Mouse (Mus musculus) gastrocnemius, postnatal 4 days (tissue): ENCODE measurements at regions not wholly inside any gene's neighbourhood (a gene's known extent, or its start where the extent isn't known, plus 50 kb on each side); places are given as distances from the start of the nearest gene placed in this dataset.
"Not testable (repeated sequence)": the region's sequence is repeated elsewhere in the genome, so short reads cannot be mapped to it uniquely, and the experiment has no call there.

Source experiments
- DNase-seq, 2 experiments: peaks; one replicate each; pipeline ENCODE4 v3.0.0; 2021 to 2022; ENCODE audit warnings: low spot score in 2 of 2, mixed read lengths in 2 of 2

- DNase-seq, result no peak
These were observed 381.6 kb upstream of the Zfp703 start for GRCm38 (mm10) chr8:26595431-26596018.

DNA sequence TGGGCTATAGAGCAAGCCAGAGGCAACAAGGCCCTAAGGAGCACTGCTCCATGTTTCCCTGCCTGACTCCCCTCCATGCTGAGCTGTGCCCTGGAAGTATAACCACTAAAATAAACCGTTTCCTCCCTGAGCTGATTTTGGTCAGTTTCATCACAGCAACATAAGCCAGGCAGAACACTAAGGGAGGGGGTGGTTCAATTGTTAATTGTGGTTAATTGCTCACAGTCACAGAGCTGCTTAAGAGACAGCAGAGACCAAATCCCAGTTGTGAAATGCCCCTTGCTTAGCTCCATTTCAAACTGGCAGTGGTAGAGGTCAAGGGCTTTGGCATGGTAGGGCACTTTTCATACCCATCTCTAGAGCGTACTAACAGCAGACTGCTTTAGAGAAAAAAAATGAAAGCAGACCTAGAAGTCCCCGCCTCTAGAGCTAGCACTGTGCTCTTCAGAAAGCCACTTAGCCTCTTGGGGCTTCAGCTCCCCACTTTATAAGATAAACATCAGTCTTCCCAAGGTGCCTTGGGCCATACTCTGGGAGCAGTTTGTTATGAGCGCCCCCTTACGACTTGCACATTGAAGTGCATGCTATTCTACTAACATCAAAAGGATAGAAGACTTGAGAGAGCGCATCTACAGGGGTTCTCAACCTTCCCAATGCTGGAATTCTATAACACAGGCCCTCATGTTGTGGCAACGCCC lies 380.3 kb upstream of the Zfp703 start:
- DNase-seq, result no peak

- no peak for DNase-seq
These were observed 378.6 kb upstream of the Zfp703 start for GRCm38 (mm10) chr8:26598520-26598919.

DNA sequence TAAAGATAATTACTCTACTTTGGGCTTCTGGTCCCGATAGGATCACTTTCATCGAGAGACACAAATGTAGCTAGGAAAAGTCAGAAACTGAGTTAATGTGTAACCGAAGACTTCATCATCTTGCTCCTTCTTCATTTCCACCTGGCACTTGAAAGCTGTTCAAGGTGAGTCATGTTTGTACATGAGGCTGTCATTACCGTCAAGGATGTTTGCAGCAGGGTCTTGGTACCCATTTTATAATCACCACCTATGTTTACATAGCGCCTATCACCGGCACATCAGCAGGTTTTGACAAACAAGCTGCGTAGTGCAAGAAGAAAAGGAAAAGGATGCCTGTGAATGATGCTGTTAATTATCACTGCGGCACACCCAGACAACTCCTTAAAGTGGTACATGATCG lies 377.0 kb upstream of the Zfp703 start:
- DNase-seq, result no peak

GRCm38 (mm10) chr8:26608001-26608400 lies 369.1 kb upstream of the Zfp703 start:
- DNase-seq, result no peak

DNA sequence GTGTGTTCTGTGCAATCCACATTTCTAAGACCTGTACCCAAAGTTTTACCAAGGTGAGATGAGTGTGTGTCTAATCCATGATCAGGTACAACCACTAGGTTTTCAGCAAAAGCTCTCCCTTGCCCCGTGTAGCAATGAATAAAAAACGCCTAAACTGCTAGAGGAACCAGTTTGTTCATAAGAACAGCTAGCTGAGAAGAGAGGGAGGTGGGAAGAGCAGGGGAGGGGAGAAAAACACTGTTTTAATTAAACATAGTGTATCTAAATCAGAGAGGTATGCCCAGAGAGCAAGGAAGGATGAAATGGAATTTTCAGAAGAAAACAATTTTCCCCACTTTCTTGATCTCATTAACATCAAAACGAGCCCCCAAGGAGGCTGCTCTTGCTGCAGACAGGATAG lies 368.5 kb upstream of the Zfp703 start:
- DNase-seq, result no peak

- no peak for DNase-seq
These were observed 365.0 kb upstream of the Zfp703 start for GRCm38 (mm10) chr8:26612153-26612552.

- DNase-seq, result no peak
These were observed 354.6 kb upstream of the Zfp703 start for GRCm38 (mm10) chr8:26622311-26623052.

DNA sequence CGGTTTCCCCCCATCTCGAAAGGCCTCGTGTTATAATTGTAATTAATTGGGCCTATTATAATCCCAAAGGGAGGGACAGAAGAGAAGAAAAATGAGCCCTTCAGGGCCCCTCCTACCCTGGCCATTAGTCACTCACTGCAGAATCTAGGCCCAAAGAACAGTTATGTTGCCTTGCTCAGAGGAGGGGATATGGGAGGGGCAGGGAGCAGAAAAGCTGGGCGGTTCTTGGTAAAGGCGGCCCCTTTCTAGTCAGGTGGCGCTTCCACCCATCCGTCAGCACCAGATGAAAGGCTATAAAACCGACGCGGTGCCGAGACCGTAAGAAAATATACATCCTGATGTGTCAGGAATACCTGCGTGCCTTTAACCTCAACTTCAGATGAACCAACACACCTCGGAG lies 350.9 kb upstream of the Zfp703 start:
- no peak for DNase-seq

DNA sequence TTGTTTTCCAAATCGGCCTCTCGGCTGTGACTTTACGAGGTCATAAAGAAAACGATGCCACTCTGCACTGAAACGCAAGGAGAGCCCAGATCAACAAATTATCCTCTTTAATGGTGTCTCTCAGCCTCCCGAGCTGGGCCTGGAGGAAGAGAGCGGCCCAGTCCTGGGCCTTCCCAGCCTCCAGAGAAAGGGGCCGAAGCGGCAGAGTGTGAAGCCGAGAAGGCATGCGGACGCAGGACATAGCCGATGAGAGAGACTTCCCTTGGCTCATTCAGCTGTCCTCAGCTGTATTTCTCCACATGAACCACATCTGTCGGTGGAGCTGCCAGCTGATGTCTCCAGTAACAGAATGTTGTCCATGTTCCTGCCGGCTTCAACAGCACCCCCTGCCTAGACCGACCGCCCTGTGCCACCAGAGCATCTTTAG lies 350.5 kb upstream of the Zfp703 start:
- peak in 1 of 2 experiments; percentile 48 for DNase-seq

GRCm38 (mm10) chr8:26627191-26627891 lies 349.8 kb upstream of the Zfp703 start:
- peak in 1 of 2 experiments; percentile 22 for DNase-seq

- DNase-seq, result no peak
These were observed 346.6 kb upstream of the Zfp703 start for GRCm38 (mm10) chr8:26630544-26630943.

DNA sequence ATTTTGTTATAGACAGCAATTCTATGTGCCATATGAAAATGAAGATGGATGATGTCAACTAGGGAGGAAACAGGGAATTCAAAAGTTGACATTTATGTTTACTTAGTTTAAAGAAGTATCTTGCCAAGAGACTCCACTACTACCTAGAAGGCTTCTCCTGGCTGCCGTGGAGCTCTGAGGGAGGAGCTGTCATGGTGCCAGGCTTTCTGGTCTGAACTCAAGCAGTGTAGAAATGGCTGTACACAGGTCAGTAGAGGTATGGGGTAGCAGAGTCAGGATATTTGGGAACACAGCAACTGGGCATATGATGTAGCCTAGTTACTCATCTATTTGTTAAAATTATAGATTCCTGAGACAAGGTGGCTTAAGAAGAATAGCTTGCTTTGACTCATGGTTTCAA lies 341.4 kb upstream of the Zfp703 start:
- no peak for DNase-seq

DNA sequence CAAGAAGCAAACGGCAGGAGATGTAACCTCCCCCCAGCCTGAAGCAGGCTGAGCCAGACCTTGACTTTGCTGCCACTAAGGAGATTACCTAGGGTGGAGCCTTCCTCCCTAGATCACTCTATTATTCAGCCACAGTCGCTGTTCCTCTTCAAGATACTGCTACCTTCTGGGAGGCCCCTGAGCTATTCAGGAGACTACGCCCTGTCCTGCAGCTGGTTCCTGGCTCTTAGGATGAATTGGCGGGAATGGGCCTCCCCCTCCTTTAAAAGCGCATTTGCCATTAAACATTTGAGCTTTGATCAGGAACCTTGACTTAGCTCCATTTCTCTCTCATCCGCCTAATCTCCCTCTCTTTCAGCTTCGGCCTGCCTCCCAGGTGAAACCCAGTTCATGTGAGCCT lies 331.8 kb upstream of the Zfp703 start:
- DNase-seq, result not testable (repeated sequence)

DNA sequence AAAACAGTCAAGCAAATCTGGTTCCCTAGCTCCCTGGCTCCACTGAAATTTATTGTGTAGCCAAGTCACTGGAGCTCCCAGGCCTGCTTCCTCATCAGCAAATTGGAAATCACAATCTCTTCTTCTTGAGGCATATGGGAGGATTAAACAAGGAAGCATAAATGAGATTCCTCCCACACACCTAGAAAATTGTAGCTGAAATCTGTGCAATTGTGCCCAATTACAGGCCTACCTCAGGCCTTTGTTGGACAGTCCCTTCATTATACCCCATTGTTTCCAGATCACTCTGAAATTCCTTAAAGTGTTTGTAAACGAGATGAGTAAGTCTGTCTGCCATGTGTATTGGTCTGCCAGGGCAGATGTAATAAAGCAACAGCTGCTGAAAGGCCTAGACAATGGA lies 326.8 kb upstream of the Zfp703 start:
- DNase-seq, result no peak

GRCm38 (mm10) chr8:26655897-26656296 lies 321.2 kb upstream of the Zfp703 start:
- no peak for DNase-seq

GRCm38 (mm10) chr8:26656310-26657075 lies 320.6 kb upstream of the Zfp703 start:
- DNase-seq, result no peak

- DNase-seq, result no peak
These were observed 317.7 kb upstream of the Zfp703 start for GRCm38 (mm10) chr8:26659381-26659780.

- DNase-seq, result no peak
These were observed 307.6 kb upstream of the Zfp703 start for GRCm38 (mm10) chr8:26669541-26669940.

- DNase-seq, result no peak
These were observed 304.4 kb upstream of the Zfp703 start for GRCm38 (mm10) chr8:26672486-26673395.
